Mouse (Mus musculus): Measurements from ENCODE around the gene Gm11042.

GRCm38 (mm10) chr12:74272545-74272944 lies 43.6 kb downstream of the Gm11042 start:
- TF ChIP-seq CTCF (IDR thresholded peaks at IDR 0.05; ENCODE audit: low read depth) (no peak), EP300 (optimal IDR thresholded peaks at IDR 0.05) (no peak)
